Mouse (Mus musculus) stomach, postnatal 0 days (tissue): ENCODE measurements around the gene Fdps.
A peak's percentile ranks its signal among the peaks of the same experiment; 100 is the strongest.

ENCODE experiments used
- CTCF ChIP-seq: IDR thresholded peaks from 2 replicates; pipeline ENCODE4 v1.5.1; 2016; ENCODE audit warnings: antibody characterized with exemption, low read depth, mild to moderate bottlenecking, moderate library complexity
- EP300 ChIP-seq: optimal IDR thresholded peaks from 2 replicates; pipeline ENCODE3; 2016; ENCODE audit warnings: antibody characterized with exemption

DNA sequence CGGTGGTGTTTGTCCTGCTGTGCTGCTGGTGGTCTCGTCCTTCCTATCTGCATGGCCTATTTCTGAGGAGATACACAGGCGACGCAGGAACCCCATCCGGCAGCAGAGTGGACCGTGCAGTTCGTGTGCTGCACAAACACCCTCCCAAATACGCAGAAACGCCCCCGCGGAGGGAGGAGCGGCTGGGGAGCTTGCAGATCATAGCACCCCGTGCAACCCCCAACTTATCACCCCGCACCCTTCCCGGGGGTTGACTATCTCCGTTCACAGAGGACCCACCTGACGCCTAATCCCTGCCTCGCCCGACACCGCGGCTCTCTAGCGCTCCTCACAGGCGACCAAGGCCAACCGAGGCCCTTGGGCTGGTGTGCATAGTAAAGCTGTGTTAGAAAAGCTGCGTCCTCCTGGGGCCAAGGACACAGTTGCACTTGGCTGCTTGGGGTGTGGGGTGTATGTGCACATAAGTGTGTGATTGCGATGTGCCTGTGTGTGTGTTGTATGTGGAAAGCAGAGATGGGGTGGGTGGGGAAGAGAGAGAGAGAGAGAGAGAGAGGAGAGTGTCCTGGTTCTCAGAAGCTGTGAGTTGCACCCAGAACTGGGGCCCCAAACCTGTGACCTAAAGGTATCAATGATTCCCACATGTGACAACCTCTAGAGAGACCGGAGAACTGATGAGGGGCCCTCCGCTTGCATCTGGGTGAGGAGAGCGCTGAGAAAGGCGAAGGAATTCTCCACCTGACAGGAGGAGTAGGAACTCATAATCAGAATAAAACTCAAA lies 30.7 kb upstream of the Fdps start:
- peak; percentile 70 for TF ChIP-seq CTCF
- TF ChIP-seq EP300: no peak
